15 mouse cellular contexts compared by ENCODE assay signal in genomic region chr6:71111419-71112113, GRCm38 (mm10). TPM values are rescaled to one million over a fixed set of nuclear protein-coding genes. Genes with fewer than 3 reads are reported as not detected.
DNase-seq lines count a peak whose midpoint lies in the region; ATAC-seq and TF ChIP-seq lines count a peak whose summit lies in the region.
"Had no signal": no experiment of that assay in that cellular context is flagged by ENCODE, and none has a peak within 500 bp of the region (broad histone marks: within the 10 kb centered on the region; RNA-seq: fewer than 3 reads in every experiment).

No protein-coding gene starts in this region.

- H3K4me3 ChIP-seq in hindbrain, embryonic 16.5 days (ENCODE audit: low read length): no peak overlapping the region
- no peak overlapping the region for H3K4me3 ChIP-seq in hindbrain, embryonic 10.5 days
- H3K4me3 ChIP-seq in layer of hippocampus, adult 2 months: no peak overlapping the region
- H3K4me3 ChIP-seq: forebrain, embryonic 13.5 days; heart, embryonic 15.5 days; limb, embryonic 12.5 days; myocyte had no signal

- no peak for TF ChIP-seq CTCF in layer of hippocampus, adult 2 months (conservative IDR thresholded peaks at IDR 0.05)

- peak; percentile 54; the same call in 1 of the 2 replicates for ATAC-seq in hindbrain, embryonic 16.5 days
- ATAC-seq: CD4-positive, CD25-positive, alpha-beta regulatory T cell, adult 4 months; forebrain, embryonic 13.5 days; liver, postnatal 0 days had no signal

- no peak for DNase-seq in hindbrain, embryonic 10.5 days (ENCODE audit: low spot score)
- DNase-seq in retina, postnatal 1 day: peak; percentile 19
- DNase-seq in retina, embryonic 14.5 days (ENCODE audit: low spot score): no peak
- peak; percentile 25 for DNase-seq in cerebellum, adult 9-11 months
- DNase-seq in layer of hippocampus, adult 11-12 months (ENCODE audit: low spot score): no peak
- DNase-seq in testis, postnatal 14 days (ENCODE audit: low spot score): no peak
- DNase-seq in layer of hippocampus, adult 2 months (ENCODE audit: low spot score in 2 of 2): no peak
- DNase-seq: liver, postnatal 0 days had no signal

- no peaks in the 10 kb centered on the region for H3K9me3 ChIP-seq in hindbrain, embryonic 16.5 days (ENCODE audit: control insufficient read depth, low read length)
- no peaks in the 10 kb centered on the region for H3K9me3 ChIP-seq in hindbrain, embryonic 10.5 days
- H3K9me3 ChIP-seq: forebrain, embryonic 13.5 days; heart, embryonic 15.5 days; limb, embryonic 12.5 days had no signal

- no peak overlapping the region for H3K9ac ChIP-seq in hindbrain, embryonic 16.5 days (ENCODE audit: low read depth, low read length)
- H3K9ac ChIP-seq: forebrain, embryonic 13.5 days; heart, embryonic 15.5 days; limb, embryonic 12.5 days; liver, postnatal 0 days had no signal

- no peak overlapping the region for H3K4me2 ChIP-seq in hindbrain, embryonic 16.5 days (ENCODE audit: low read length)
- H3K4me2 ChIP-seq: forebrain, embryonic 13.5 days; heart, embryonic 15.5 days; limb, embryonic 12.5 days had no signal

- H3K4me1 ChIP-seq in hindbrain, embryonic 16.5 days (ENCODE audit: control insufficient read depth, insufficient read depth, low read depth, low read length): no peaks in the 10 kb centered on the region
- H3K4me1 ChIP-seq in hindbrain, embryonic 10.5 days (replicated peaks): no peaks in the 10 kb centered on the region
- H3K4me1 ChIP-seq: forebrain, embryonic 13.5 days; heart, embryonic 15.5 days; limb, embryonic 12.5 days had no signal

- no peaks in the 10 kb centered on the region for H3K27me3 ChIP-seq in hindbrain, embryonic 16.5 days (replicated peaks; ENCODE audit: control insufficient read depth, insufficient read depth, low read length)
- no peaks in the 10 kb centered on the region for H3K27me3 ChIP-seq in hindbrain, embryonic 10.5 days (ENCODE audit: insufficient read depth, poor library complexity, severe bottlenecking)
- H3K27me3 ChIP-seq: forebrain, embryonic 13.5 days; heart, embryonic 15.5 days; limb, embryonic 12.5 days had no signal

- WGBS in hindbrain, embryonic 16.5 days: 63% methylated on average over 11 of the region's 11 CpGs
- WGBS in hindbrain, embryonic 10.5 days: 74% methylated on average over 11 of the region's 11 CpGs

- H3K27ac ChIP-seq in hindbrain, embryonic 16.5 days (ENCODE audit: low read depth, low read length): no peak overlapping the region
- H3K27ac ChIP-seq in hindbrain, embryonic 10.5 days: no peak overlapping the region
- no peak overlapping the region for H3K27ac ChIP-seq in layer of hippocampus, adult 2 months
- H3K27ac ChIP-seq: forebrain, embryonic 13.5 days; heart, embryonic 15.5 days; limb, embryonic 12.5 days had no signal

- no peaks in the 10 kb centered on the region for H3K36me3 ChIP-seq in hindbrain, embryonic 16.5 days (ENCODE audit: control insufficient read depth, insufficient read depth, low read length)
- no peaks in the 10 kb centered on the region for H3K36me3 ChIP-seq in hindbrain, embryonic 10.5 days
- H3K36me3 ChIP-seq: heart, embryonic 15.5 days; limb, embryonic 12.5 days had no signal

RNA-seq across cellular contexts. Expression of gene Thnsl2, which starts 32.7 kb away (rescaled TPM):
- polyA plus RNA-seq in hindbrain, embryonic 16.5 days (2015; fragmentation: Nextera tagmentation; extraction: Ambion mirVana): 6.3 and 6.5 TPM in 2 replicates
- polyA plus RNA-seq in hindbrain, embryonic 10.5 days (2016; fragmentation: Nextera tagmentation; extraction: Ambion mirVana): 6.4 and 8.2 TPM in 2 replicates
- total RNA-seq in layer of hippocampus, adult 2 months (2021): 1 to 10 TPM; 3.9 to 4.1 TPM
- total RNA-seq: megakaryocyte, adult 5-6 weeks had no signal

Comparison
In these comparisons a context has a peak if more than half of its experiments do, and no peak if none do; other contexts are left out.
1. DNase-seq: peak in retina, postnatal 1 day (single experiment) and cerebellum, adult 9-11 months (single experiment); none in hindbrain, embryonic 10.5 days (single experiment), retina, embryonic 14.5 days (single experiment), layer of hippocampus, adult 11-12 months (single experiment), testis, postnatal 14 days (single experiment) and layer of hippocampus, adult 2 months (0 of 2).